Mouse (Mus musculus) heart, embryonic 11.5 days (tissue): ENCODE results near the gene Zfp39. TPM values are rescaled to one million over a fixed set of nuclear protein-coding genes. Genes with fewer than 3 reads are reported as not detected.

Source experiments
- ATAC-seq: fragments of 200-750 bp; cut with Nextera tagmentation; replicated peaks from 2 replicates; pipeline ENCODE4 v1.8.0; 2017; ENCODE audit warnings: moderate library complexity; ENCODE audit not compliant: insufficient number of reproducible peaks, low FRiP score, low TSS enrichment
- H3K27ac ChIP-seq: fragments of 300-500 bp; sonication (generic); 2 replicates; pipeline ENCODE4 v1.5.1; 2014; ENCODE audit warnings: mild to moderate bottlenecking, low read depth, low read length
- H3K27me3 ChIP-seq: fragments of 300-500 bp; sonication (generic); 2 replicates; pipeline ENCODE4 v1.6.1; 2014; ENCODE audit warnings: mild to moderate bottlenecking, low read length, mixed read lengths; ENCODE audit not compliant: control insufficient read depth, insufficient read depth
- H3K36me3 ChIP-seq: fragments of 300-500 bp; sonication (generic); 2 replicates; pipeline ENCODE4 v1.6.1; 2014; ENCODE audit warnings: mild to moderate bottlenecking, low read length, moderate library complexity, mixed read lengths; ENCODE audit not compliant: control insufficient read depth, insufficient read depth
- H3K4me1 ChIP-seq: fragments of 300-500 bp; sonication (generic); 2 replicates; pipeline ENCODE4 v1.6.1; 2014; ENCODE audit warnings: low read length; ENCODE audit not compliant: control insufficient read depth, insufficient read depth
- H3K4me2 ChIP-seq: fragments of 300-500 bp; sonication (generic); 2 replicates; pipeline ENCODE4 v1.6.1; 2014; ENCODE audit warnings: mild to moderate bottlenecking, moderate library complexity
- H3K4me3 ChIP-seq: fragments of 300-500 bp; sonication (generic); 2 replicates; pipeline ENCODE4 v1.5.1; 2014; ENCODE audit warnings: low read depth, low read length
- H3K9ac ChIP-seq: fragments of 300-500 bp; sonication (generic); 2 replicates; pipeline ENCODE4 v1.6.1; 2014; ENCODE audit warnings: mild to moderate bottlenecking, low read depth, low read length, moderate library complexity
- H3K9me3 ChIP-seq: fragments of 300-500 bp; sonication (generic); replicated peaks from 2 replicates; pipeline ENCODE4 v1.6.1; 2016; ENCODE audit warnings: low read length; ENCODE audit not compliant: control insufficient read depth
- WGBS: fragments of 180-500 bp; shearing (Covaris S2); extraction: QIAGEN DNeasy Blood & Tissue Kit; methylation state at CpG from one replicate; pipeline ENCODE4 v1.1.7; 2014; ENCODE audit not compliant: insufficient replicate concordance; 5-methylcytosine and 5-hydroxymethylcytosine counted together
- polyA plus RNA-seq: library from polyadenylated mRNA; unstranded; fragments of >200 nt; fragmentation: Nextera tagmentation; extraction: Ambion mirVana; gene quantifications from 2 replicates; pipeline ENCODE4 v1.2.1, GENCODE M21; 2014

Zfp39 gene
- polyA plus RNA-seq = 5.1 and 5.4 TPM in 2 replicates

GRCm38 (mm10) chr11:58903511-58904409 lies at the start of gene Zfp39:
Zfp39 (minus strand) TSS chr11:58904225.
- ATAC-seq = peak; percentile 96
- peaks cover 5% of the 10 kb centered on the region for H3K4me1 ChIP-seq
- H3K27me3 ChIP-seq = no peaks in the 10 kb centered on the region
- H3K27ac ChIP-seq = peak within 1 kb of the TSS; percentile 86
- H3K4me3 ChIP-seq = peak within 1 kb of the TSS; percentile 78
- no peaks in the 10 kb centered on the region for H3K9me3 ChIP-seq
- peak within 1 kb of the TSS; percentile 86 for H3K9ac ChIP-seq
- WGBS = under 1% methylated on average over 40 of the region's 40 CpGs
- H3K36me3 ChIP-seq = 0 out of 2 replicates have a peak, but pooled peaks cover 3% of the 10 kb centered on the region
- H3K4me2 ChIP-seq = peak within 1 kb of the TSS; percentile 96

DNA sequence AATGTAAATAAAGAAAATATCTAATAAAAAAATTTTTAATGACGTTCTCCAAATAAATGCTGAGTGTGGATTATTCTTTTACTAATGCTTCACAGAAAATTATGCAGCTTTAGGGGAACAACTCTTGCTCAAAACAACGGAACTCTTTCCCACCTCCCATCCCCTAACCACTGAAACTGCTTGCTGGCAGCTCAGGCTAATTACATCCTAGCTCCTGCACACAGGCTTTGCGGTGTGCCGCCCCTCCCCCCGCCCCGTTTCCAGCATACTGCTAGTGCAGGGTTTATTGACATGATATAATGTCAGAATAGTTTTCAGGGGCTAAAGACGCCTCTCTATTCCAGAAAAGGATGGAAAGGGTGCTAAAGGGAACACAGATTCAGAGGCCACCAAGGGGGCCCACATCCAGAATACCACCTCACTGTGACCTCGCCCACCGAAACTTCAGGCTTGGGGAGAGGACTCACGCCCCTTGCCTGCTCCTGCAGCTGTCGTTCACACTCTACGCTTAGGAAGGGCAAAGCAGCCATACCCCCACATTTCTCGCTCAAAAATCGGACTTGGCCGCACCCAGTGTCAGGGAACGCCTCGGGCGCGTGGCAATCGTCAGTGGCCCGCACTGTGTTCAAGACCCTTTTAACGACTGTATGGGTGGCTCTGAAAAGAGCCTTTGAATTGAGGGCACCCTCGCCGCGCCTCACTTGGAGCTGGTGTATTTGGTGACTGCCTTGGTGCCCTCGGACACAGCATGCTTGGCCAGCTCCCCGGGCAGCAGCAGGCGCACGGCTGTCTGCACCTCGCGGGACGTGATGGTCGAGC lies 49.5 kb upstream of the Zfp39 start:
- Histone ChIP-seq H3K9ac (peak overlapping the region; percentile 74), H3K4me2 (peak overlapping the region; percentile 87), H3K4me3 (peak overlapping the region; percentile 82), H3K36me3 (no peaks in the 10 kb centered on the region), H3K9me3 (no peaks in the 10 kb centered on the region), H3K4me1 (peaks cover 23% of the 10 kb centered on the region), H3K27ac (peak overlapping the region; percentile 99), H3K27me3 (peaks cover 23% of the 10 kb centered on the region)
- under 1% methylated on average over 33 of the region's 33 CpGs for WGBS
- peak; percentile 2; the same call in 1 of the 2 replicates for ATAC-seq

- H3K27ac ChIP-seq = no peak overlapping the region
- WGBS = 78% methylated on average over 5 of the region's 5 CpGs
- ATAC-seq = no peak
- H3K4me3 ChIP-seq = no peak overlapping the region
- peaks cover 20% of the 10 kb centered on the region for H3K4me1 ChIP-seq
- H3K27me3 ChIP-seq = peaks cover 36% of the 10 kb centered on the region
- no peak overlapping the region for H3K9ac ChIP-seq
- H3K4me2 ChIP-seq = no peak overlapping the region
- H3K36me3 ChIP-seq = no peaks in the 10 kb centered on the region
- no peaks in the 10 kb centered on the region for H3K9me3 ChIP-seq
These were observed 47.2 kb upstream of the Zfp39 start for GRCm38 (mm10) chr11:58951210-58951609.

DNA sequence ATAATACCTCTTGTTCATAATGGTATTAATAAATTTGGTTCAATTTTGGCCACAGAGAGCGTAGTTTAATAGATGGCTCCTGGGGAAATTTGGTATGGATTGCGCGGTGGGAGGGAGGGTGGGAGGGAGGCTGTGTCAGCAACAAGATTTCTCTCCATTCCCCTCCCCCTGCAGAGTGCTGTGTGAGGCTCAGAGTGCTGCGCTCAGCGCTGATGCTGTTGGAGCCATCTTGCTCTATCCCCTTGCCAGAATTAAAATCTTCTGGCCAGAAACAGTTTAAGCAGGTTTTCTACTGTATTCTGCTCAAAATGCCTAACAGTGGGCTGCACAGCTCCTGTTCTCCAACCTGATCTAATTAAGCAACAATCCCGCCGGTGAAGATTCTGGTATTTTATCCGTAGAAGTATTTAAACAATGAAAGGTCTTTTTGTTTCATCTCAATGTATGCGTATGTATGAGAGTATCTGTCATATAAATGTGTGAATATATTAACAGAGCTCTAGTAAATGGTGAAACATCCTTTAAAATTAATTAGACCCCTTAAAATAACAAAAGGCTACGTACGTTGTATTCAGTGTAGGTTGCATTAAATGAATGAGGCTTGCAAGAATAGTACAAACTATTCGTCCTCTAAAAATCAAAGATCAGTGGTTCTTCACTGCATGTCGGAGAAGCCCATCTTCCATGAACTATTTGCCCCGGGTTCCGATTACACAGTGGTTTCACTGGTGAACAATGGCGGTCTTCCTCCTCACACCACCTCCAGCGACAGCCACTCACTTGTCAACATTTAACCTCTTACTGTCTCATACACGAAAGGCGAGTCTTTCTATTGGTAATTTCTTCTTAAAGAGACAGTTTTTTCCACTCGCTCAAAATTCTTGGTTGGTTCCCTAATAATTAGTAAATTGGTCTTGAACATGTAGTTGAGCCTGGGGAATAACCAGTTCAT lies 45.7 kb upstream of the Zfp39 start:
- H3K27me3 ChIP-seq = peaks cover 37% of the 10 kb centered on the region
- H3K9me3 ChIP-seq = no peaks in the 10 kb centered on the region
- no peak for ATAC-seq
- H3K27ac ChIP-seq = peak overlapping the region; percentile 68; the same call in 1 of the 2 replicates
- H3K36me3 ChIP-seq = no peaks in the 10 kb centered on the region
- peaks cover 17% of the 10 kb centered on the region; the same call in 1 of the 2 replicates for H3K4me1 ChIP-seq
- H3K9ac ChIP-seq = peak overlapping the region; percentile 66
- 13% methylated on average over 20 of the region's 20 CpGs for WGBS
- H3K4me2 ChIP-seq = peak overlapping the region; percentile 72
- peak overlapping the region; percentile 42 for H3K4me3 ChIP-seq

DNA sequence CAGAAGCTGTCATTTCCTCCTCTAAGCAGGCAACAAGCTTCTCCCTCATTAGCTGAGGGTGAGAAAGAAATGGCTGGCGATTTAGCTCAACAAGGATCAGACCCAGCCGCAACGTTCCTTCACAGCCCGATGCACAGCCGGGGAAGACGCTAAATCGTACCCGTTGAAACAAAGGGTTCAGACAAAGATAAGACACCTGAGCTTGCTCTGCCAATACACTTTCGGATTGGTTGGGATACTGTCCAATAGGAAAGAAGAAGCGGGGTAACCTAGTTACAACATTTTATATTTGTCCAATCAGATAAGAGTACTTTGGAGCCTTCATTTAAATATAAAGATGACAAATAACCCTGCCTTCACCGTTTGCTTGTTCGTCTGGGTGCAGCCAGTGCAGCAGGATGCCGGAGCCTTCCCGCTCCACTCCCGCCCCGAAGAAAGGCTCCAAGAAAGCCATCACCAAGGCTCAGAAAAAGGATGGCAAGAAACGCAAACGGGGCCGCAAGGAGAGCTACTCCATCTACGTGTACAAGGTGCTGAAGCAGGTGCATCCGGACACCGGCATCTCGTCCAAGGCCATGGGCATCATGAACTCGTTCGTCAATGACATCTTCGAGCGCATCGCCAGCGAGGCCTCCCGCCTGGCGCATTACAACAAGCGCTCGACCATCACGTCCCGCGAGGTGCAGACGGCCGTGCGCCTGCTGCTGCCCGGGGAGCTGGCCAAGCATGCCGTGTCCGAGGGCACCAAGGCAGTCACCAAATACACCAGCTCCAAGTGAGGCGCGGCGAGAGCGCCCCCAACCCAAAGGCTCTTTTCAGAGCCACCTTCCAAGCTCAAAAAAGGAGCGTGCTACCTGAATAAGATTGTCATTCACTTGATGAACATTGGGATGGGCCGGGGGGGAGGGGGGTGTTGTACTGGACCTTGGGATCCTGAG lies 44.8 kb upstream of the Zfp39 start, which contains the start of gene Hist3h2ba:
TSS of gene Hist3h2ba (plus strand) at position 379 of the 938 bp plus-strand sequence.
- H3K9ac ChIP-seq = peak within 1 kb of the TSS; percentile 66
- under 1% methylated on average over 41 of the region's 48 CpGs for WGBS
- peaks cover 43% of the 10 kb centered on the region for H3K27me3 ChIP-seq

GRCm38 (mm10) chr11:58947798-58948528 lies 43.9 kb upstream of the Zfp39 start:
- WGBS = 22% methylated on average over 23 of the region's 23 CpGs
- Histone ChIP-seq H3K4me2 (peak overlapping the region; percentile 72), H3K9ac (peak overlapping the region; percentile 59), H3K4me3 (peak overlapping the region; percentile 42), H3K27me3 (peaks cover 49% of the 10 kb centered on the region), H3K27ac (peak overlapping the region; percentile 50), H3K4me1 (peaks cover 8% of the 10 kb centered on the region; the same call in 1 of the 2 replicates), H3K36me3 (no peaks in the 10 kb centered on the region), H3K9me3 (no peaks in the 10 kb centered on the region)
- no peak for ATAC-seq

More for the DNA sequence above, 44.8 kb upstream of the Zfp39 start, which contains the start of gene Hist3h2ba:
- peak within 1 kb of the TSS; percentile 72 for H3K4me2 ChIP-seq
- no peaks in the 10 kb centered on the region for H3K36me3 ChIP-seq
- no peaks in the 10 kb centered on the region for H3K9me3 ChIP-seq
- peak; percentile 74 for ATAC-seq
- H3K4me1 ChIP-seq = peaks cover 16% of the 10 kb centered on the region; the same call in 1 of the 2 replicates
- peak within 1 kb of the TSS; percentile 42 for H3K4me3 ChIP-seq
- peak within 1 kb of the TSS; percentile 68 for H3K27ac ChIP-seq

GRCm38 (mm10) chr11:58947306-58947705 lies 43.3 kb upstream of the Zfp39 start:
- H3K4me3 ChIP-seq = no peak overlapping the region
- no peak overlapping the region for H3K4me2 ChIP-seq
- H3K27me3 ChIP-seq = peaks cover 49% of the 10 kb centered on the region
- H3K27ac ChIP-seq = no peak overlapping the region
- whole genome bisulfite sequencing = 72% methylated on average over 3 of the region's 3 CpGs
- H3K36me3 ChIP-seq = no peaks in the 10 kb centered on the region
- no peak overlapping the region for H3K9ac ChIP-seq
- H3K4me1 ChIP-seq = peaks cover 7% of the 10 kb centered on the region; the same call in 1 of the 2 replicates
- no peaks in the 10 kb centered on the region for H3K9me3 ChIP-seq
- no peak for ATAC-seq
